ENCODE assay signal across 13 mouse cellular contexts in genomic region chr4:102840062-102840798, GRCm38 (mm10).
DNase-seq lines count a peak whose midpoint lies in the region; ATAC-seq and TF ChIP-seq lines count a peak whose summit lies in the region.
"Had no signal": no experiment of that assay in that cellular context is flagged by ENCODE, and none has a peak within 500 bp of the region (broad histone marks: within the 10 kb centered on the region; RNA-seq: fewer than 3 reads in every experiment).

No protein-coding gene starts in this region.

- no peaks in the 10 kb centered on the region for H3K9me3 ChIP-seq in intestine, embryonic 14.5 days (ENCODE audit: control insufficient read depth, low read length)
- H3K9me3 ChIP-seq in intestine, embryonic 15.5 days = no peaks in the 10 kb centered on the region
- no peaks in the 10 kb centered on the region for H3K9me3 ChIP-seq in forebrain, postnatal 0 days (ENCODE audit: low read length)
- H3K9me3 ChIP-seq in kidney, embryonic 16.5 days (ENCODE audit: low read length) = no peaks in the 10 kb centered on the region
- no peaks in the 10 kb centered on the region for H3K9me3 ChIP-seq in lung, postnatal 0 days (ENCODE audit: low read length)
- H3K9me3 ChIP-seq: megakaryocyte, embryonic 14.5 days had no signal

- H3K4me1 ChIP-seq in intestine, embryonic 14.5 days (replicated peaks; ENCODE audit: control insufficient read depth, insufficient read depth, low read length) = 0 out of 2 replicates have a peak, but pooled peaks cover 6% of the 10 kb centered on the region
- no peaks in the 10 kb centered on the region for H3K4me1 ChIP-seq in intestine, embryonic 15.5 days (replicated peaks)
- 0 out of 2 replicates have a peak, but pooled peaks cover 5% of the 10 kb centered on the region for H3K4me1 ChIP-seq in forebrain, postnatal 0 days (ENCODE audit: insufficient read depth)
- H3K4me1 ChIP-seq in kidney, embryonic 16.5 days (ENCODE audit: insufficient read depth, low read length) = peaks cover 10% of the 10 kb centered on the region; the same call in 1 of the 2 replicates
- H3K4me1 ChIP-seq in lung, postnatal 0 days (ENCODE audit: insufficient read depth, low read depth, low read length) = no peaks in the 10 kb centered on the region
- H3K4me1 ChIP-seq: megakaryocyte, embryonic 14.5 days had no signal

- DNase-seq in intestine, embryonic 14.5 days (ENCODE audit: low spot score) = no peak
- no peak for DNase-seq in forebrain, postnatal 0 days
- peak; percentile 46 for DNase-seq in lung, postnatal 0 days (ENCODE audit: low spot score)
- no peak for DNase-seq in cerebellum, postnatal 36 days
- DNase-seq in left cerebral cortex, adult 8-10 months (ENCODE audit: low spot score in 2 of 2) = no peak
- DNase-seq: adrenal gland, postnatal 14 days; cerebellum, adult 11 months; embryo, embryonic 11 days; thymus, postnatal 25 days had no signal

- H3K36me3 ChIP-seq in intestine, embryonic 14.5 days (ENCODE audit: control insufficient read depth, insufficient read depth, low read length) = no peaks in the 10 kb centered on the region
- no peaks in the 10 kb centered on the region for H3K36me3 ChIP-seq in intestine, embryonic 15.5 days
- no peaks in the 10 kb centered on the region for H3K36me3 ChIP-seq in forebrain, postnatal 0 days (ENCODE audit: insufficient read depth)
- no peaks in the 10 kb centered on the region for H3K36me3 ChIP-seq in kidney, embryonic 16.5 days (ENCODE audit: insufficient read depth, low read length)
- H3K36me3 ChIP-seq in lung, postnatal 0 days (ENCODE audit: insufficient read depth, low read length) = no peaks in the 10 kb centered on the region

- ATAC-seq in intestine, embryonic 14.5 days (replicated peaks; ENCODE audit: low FRiP score, low TSS enrichment, low read depth) = no peak
- no peak for ATAC-seq in intestine, embryonic 15.5 days
- peak; percentile 34 for ATAC-seq in forebrain, postnatal 0 days
- ATAC-seq in kidney, embryonic 16.5 days (ENCODE audit: low FRiP score, low TSS enrichment) = peak; percentile 92
- ATAC-seq in lung, postnatal 0 days = peak; percentile 58
- ATAC-seq: intestine, postnatal 0 days had no signal

- H3K27me3 ChIP-seq in intestine, embryonic 14.5 days (replicated peaks; ENCODE audit: control insufficient read depth, insufficient read depth, low read length) = no peaks in the 10 kb centered on the region
- no peaks in the 10 kb centered on the region for H3K27me3 ChIP-seq in intestine, embryonic 15.5 days (replicated peaks)
- H3K27me3 ChIP-seq in forebrain, postnatal 0 days (ENCODE audit: insufficient read depth, low read length) = no peaks in the 10 kb centered on the region
- no peaks in the 10 kb centered on the region for H3K27me3 ChIP-seq in kidney, embryonic 16.5 days (ENCODE audit: insufficient read depth, low read length)
- H3K27me3 ChIP-seq in lung, postnatal 0 days (replicated peaks; ENCODE audit: insufficient read depth, low read length) = no peaks in the 10 kb centered on the region
- H3K27me3 ChIP-seq: megakaryocyte, embryonic 14.5 days had no signal

- no peak for TF ChIP-seq CTCF in forebrain, postnatal 0 days (IDR thresholded peaks at IDR 0.05; ENCODE audit: low read depth)
- TF ChIP-seq CTCF in lung, postnatal 0 days (IDR thresholded peaks at IDR 0.05) = no peak

- H3K27ac ChIP-seq in intestine, embryonic 14.5 days (ENCODE audit: low read depth) = peak overlapping the region; percentile 16
- H3K27ac ChIP-seq in intestine, embryonic 15.5 days = no peak overlapping the region; the same call in 1 of the 2 replicates
- no peak overlapping the region; the same call in 1 of the 2 replicates for H3K27ac ChIP-seq in forebrain, postnatal 0 days (ENCODE audit: low read depth, low read length)
- peak overlapping the region; percentile 82 for H3K27ac ChIP-seq in kidney, embryonic 16.5 days (ENCODE audit: low read length)
- H3K27ac ChIP-seq in lung, postnatal 0 days (ENCODE audit: low read length) = peak overlapping the region; percentile 29; the same call in 1 of the 2 replicates

- no peak overlapping the region for H3K4me2 ChIP-seq in intestine, embryonic 14.5 days (ENCODE audit: low read length)
- no peak overlapping the region for H3K4me2 ChIP-seq in intestine, embryonic 15.5 days (replicated peaks)
- no peak overlapping the region for H3K4me2 ChIP-seq in forebrain, postnatal 0 days (ENCODE audit: low read depth)
- H3K4me2 ChIP-seq in kidney, embryonic 16.5 days (replicated peaks; ENCODE audit: low read depth, low read length) = no peak overlapping the region
- H3K4me2 ChIP-seq in lung, postnatal 0 days (replicated peaks; ENCODE audit: low read depth, low read length) = no peak overlapping the region

- peak; percentile 50; the same call in 1 of the 2 replicates for TF ChIP-seq EP300 in lung, postnatal 0 days (IDR thresholded peaks at IDR 0.05)

- no peak overlapping the region for H3K9ac ChIP-seq in intestine, embryonic 14.5 days (ENCODE audit: low read length)
- no peak overlapping the region for H3K9ac ChIP-seq in intestine, embryonic 15.5 days
- no peak overlapping the region for H3K9ac ChIP-seq in forebrain, postnatal 0 days
- H3K9ac ChIP-seq in kidney, embryonic 16.5 days (replicated peaks; ENCODE audit: low read length) = no peak overlapping the region
- no peak overlapping the region for H3K9ac ChIP-seq in lung, postnatal 0 days (replicated peaks; ENCODE audit: low read depth)

- 46% methylated on average over 7 of the region's 7 CpGs for WGBS in intestine, embryonic 14.5 days
- 51% methylated on average over 7 of the region's 7 CpGs for WGBS in intestine, embryonic 15.5 days
- WGBS in forebrain, postnatal 0 days = 57% methylated on average over 7 of the region's 7 CpGs
- WGBS in kidney, embryonic 16.5 days = 42% methylated on average over 7 of the region's 7 CpGs
- 48% methylated on average over 7 of the region's 7 CpGs for WGBS in lung, postnatal 0 days

- H3K4me3 ChIP-seq in intestine, embryonic 14.5 days (ENCODE audit: low read depth, low read length) = no peak overlapping the region
- H3K4me3 ChIP-seq in intestine, embryonic 15.5 days (replicated peaks) = no peak overlapping the region
- no peak overlapping the region for H3K4me3 ChIP-seq in forebrain, postnatal 0 days (ENCODE audit: low read depth, low read length)
- no peak overlapping the region for H3K4me3 ChIP-seq in kidney, embryonic 16.5 days (ENCODE audit: low read length)
- no peak overlapping the region for H3K4me3 ChIP-seq in lung, postnatal 0 days (ENCODE audit: low read depth, low read length)
- H3K4me3 ChIP-seq: megakaryocyte, embryonic 14.5 days had no signal

Comparison
In these comparisons a context has a peak if more than half of its experiments do, and no peak if none do; other contexts are left out.
1. H3K27ac ChIP-seq: peak in intestine, embryonic 14.5 days (single experiment), kidney, embryonic 16.5 days (single experiment) and lung, postnatal 0 days (single experiment); none in intestine, embryonic 15.5 days (single experiment) and forebrain, postnatal 0 days (single experiment).
2. ATAC-seq: peak in forebrain, postnatal 0 days (single experiment), kidney, embryonic 16.5 days (single experiment) and lung, postnatal 0 days (single experiment); none in intestine, embryonic 14.5 days (single experiment) and intestine, embryonic 15.5 days (single experiment).